Mouse (Mus musculus): Measurements from ENCODE around the gene Fmn2. TPM values are rescaled to one million over a fixed set of nuclear protein-coding genes. Genes with fewer than 3 reads are reported as not detected.
A peak's percentile ranks its signal among the peaks of the same experiment; 100 is the strongest.

Fmn2 gene
- total RNA-seq, 2 experiments from 2014 or later: 62.8 to 76.8 TPM

DNA sequence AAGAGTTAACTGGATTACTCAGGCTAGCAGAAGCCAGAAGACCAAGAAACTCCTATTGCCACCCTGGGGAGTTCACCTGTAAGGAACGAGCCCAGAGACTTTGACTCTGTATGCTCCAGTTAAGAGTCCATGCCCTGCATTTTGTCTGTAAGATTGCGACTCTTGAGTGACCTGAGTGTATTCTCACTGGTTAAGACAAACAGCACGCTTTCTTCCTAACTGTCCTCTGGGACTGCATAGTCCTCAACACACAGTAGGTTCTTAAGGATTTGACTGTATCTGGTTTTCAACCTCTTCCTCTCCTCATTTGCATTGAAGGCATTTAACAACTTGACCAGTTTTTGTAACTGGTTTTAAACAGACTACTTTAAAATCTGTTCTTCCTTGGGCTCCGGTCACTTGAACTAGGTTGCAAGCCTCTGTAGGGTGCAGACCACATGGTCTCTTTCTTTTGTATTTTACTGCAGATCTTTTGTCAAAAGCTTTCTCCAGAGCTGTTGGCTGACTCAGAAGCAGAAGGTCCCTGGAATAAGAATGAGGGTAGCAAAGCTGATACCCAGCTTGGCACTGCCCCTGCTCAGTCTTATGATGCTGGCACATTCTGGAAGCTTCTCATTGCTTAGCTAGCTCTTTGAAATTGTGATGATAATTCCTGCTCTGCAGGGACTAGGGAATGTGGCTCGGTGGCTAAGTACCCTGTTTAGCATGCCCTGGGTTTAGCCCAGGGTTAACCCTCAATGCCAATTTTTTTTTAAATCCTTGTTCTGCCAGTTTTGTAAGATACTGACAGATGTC lies 20.5 kb downstream of the Fmn2 start:
- TF ChIP-seq CTCF (conservative IDR thresholded peaks at IDR 0.05): no peak
- Histone ChIP-seq H3K4me3 (no peak overlapping the region), H3K27ac (peak overlapping the region; percentile 88)
- DNase-seq (ENCODE audit: low spot score in 2 of 2): peak; percentile 55 to 79

DNA sequence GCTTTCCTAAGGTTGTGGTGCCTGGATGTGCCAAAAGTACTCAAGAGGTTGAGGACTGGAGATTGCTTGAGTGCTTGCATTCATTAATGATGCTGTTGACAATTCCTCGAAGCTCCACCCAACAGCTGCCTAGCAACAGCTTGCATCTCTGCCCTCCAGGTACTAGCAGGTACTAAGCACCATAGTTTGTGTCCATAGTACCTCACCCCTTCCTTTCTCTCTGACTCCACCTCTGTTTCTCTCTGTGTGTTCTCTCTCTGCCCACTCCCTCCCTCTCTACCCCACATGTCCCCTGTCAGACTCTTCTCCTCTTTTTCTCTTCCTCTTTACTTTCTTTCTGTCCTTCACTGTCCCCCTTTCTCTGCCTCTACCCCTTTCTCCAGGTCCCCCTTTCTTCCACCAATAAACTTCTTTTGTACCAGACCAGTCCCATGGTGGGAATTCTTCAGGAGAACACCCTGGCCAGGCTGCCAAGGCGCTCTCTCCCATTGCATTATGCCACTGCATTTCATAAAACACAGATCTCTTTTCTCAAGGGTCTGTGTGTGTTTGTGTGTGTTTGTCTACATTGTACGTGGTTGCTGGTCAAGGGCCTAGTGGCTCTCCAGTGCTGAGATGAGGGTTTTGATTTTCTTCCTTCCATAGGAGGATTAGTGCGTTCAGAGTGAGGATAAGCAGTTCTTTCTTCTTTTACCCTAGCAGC lies 21.3 kb downstream of the Fmn2 start:
- Histone ChIP-seq H3K27ac (peak overlapping the region; percentile 88), H3K4me3 (no peak overlapping the region)
- no peak for TF ChIP-seq CTCF (conservative IDR thresholded peaks at IDR 0.05)
- DNase-seq (ENCODE audit: low spot score in 2 of 2): no peak

DNA sequence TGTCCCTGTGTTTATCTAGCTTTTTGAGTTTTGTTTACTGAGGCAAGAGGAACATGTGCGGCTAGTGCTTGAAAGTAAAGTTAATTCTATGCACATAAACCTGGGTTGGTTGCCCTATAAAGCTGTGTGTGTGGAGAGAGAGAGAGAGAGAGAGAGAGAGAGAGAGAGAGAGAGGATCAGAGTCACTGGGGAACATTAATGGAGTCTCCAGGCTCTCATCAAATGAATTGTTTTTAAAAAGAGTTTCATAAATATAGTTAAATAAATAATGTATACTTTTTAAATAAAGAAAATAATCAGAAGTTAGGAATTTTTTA lies 21.8 kb downstream of the Fmn2 start:
- Histone ChIP-seq H3K4me3 (no peak overlapping the region), H3K27ac (peak overlapping the region; percentile 88)
- TF ChIP-seq CTCF (conservative IDR thresholded peaks at IDR 0.05): no peak
- DNase-seq (ENCODE audit: low spot score in 2 of 2): no peak

DNA sequence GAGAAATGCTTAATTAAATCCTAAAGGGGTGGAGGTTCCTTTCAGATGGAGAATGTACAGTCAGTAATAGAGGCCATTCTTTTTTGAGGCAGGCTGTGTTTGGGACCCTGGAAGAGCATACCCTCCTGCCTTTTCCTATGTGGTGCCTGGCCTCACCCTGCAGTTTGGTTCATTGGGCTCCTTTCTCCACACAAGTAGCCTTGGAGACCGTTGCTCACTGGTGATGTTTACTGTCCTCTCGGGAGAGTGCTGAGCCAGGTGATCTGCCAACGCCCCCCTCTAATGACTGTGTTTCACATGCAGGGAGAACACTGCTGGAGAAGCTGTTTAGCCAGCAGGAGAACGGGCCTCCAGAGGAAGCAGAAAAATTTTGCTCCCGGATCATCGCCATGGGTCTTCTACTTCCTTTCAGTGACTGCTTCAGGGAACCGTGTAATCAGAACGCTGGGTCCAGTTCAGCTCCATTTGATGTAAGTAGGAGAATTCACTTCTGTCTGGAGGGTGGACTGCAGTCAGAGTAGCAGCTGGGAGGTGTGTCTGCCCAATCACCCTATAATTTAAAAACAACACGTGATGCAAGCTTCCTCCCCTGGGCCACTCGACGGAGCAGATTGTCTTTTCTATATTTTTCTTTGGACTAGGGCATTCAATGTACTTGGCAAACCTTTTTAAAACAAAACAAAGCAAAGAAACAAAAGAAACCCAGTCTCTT lies 35.3 kb downstream of the Fmn2 start:
- H3K4me3 ChIP-seq: no peak overlapping the region
- H3K27ac ChIP-seq: peak overlapping the region; percentile 49
- no peak for DNase-seq (ENCODE audit: low spot score in 2 of 2)
- TF ChIP-seq CTCF (conservative IDR thresholded peaks at IDR 0.05): no peak

DNA sequence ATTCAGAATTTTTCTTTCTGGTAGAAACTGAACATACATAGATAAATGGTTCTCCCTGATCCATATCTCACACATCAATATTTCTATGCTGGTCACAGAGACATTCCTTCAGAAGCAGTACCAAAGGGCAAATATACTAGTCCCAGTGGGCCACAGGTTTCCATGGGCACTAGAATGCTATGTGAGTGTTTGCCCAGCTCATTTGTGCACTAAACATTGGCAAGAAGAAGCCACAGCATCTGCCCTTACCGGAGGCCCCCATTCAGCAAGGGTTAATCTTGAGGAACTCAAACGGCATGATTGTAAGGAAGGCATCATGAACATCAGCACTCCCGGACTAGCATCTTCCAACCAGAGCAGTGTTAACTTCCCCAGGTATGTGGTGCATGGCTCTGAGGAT lies 35.9 kb downstream of the Fmn2 start:
- H3K4me3 ChIP-seq: no peak overlapping the region
- peak overlapping the region; percentile 49 for H3K27ac ChIP-seq
- DNase-seq (ENCODE audit: low spot score in 2 of 2): no peak
- TF ChIP-seq CTCF (conservative IDR thresholded peaks at IDR 0.05): no peak

DNA sequence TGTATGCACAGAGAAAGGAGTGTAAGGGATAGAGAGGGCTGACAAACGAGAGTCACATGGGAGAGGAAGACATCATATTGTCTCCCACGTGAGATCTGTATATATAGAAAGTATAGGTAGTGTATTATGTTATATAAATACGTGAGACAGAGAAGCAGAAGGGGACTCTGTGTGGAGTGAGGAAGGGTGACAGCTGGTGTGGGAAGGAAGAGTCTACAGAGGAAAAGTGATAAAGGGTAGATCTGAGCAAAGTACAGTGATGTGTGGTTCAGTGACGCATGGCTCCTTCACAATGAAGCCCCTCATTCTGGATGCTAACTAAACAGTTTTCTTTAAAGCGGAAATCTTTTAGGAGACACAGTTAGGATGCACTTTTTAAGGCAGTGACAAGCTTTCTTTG lies 46.7 kb downstream of the Fmn2 start:
- Histone ChIP-seq H3K27ac (no peak overlapping the region), H3K4me3 (no peak overlapping the region)
- no peak for TF ChIP-seq CTCF (conservative IDR thresholded peaks at IDR 0.05)
- DNase-seq (ENCODE audit: low spot score in 2 of 2): no peak

DNA sequence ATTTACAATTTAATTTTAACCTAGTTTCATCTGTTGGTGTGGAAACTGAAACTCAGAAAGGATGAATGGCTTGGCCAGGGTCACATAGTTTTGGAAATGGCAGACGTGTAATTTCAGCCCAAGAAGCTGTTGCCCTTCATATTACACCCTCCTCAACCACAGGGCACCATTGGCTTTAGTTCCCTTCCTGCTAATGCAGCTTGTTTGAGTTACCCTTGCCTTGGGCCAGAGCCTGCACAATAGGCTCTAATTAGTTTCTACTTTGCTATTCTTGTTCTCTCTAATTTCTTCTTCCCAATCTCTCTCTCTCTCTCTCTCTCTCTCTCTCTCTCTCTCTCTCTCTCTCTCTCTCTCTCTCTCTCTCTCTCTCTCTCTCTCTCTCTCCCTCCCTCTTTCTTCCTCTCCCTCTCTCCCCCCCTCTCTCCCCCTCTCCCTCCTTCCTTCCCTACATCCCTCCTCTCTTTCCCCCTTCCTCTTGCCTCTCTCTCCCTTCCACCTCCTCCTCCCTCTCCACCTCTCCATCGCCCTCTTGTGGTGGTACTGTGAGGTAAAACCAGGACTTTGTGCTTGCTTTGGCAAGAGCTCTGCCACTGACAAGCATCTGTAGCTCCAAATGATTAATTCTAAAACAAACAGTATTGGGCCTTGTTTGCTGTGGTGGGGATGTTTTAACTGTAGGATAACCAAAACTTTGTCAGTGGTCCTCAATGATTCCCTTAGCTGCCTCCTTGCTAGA lies 51.8 kb downstream of the Fmn2 start:
- H3K27ac ChIP-seq: peak overlapping the region; percentile 53; the same call in 1 of the 2 replicates
- peak; percentile 76 for TF ChIP-seq CTCF (conservative IDR thresholded peaks at IDR 0.05)
- peak; percentile 69 to 84 for DNase-seq (ENCODE audit: low spot score in 2 of 2)
- H3K4me3 ChIP-seq: no peak overlapping the region

DNA sequence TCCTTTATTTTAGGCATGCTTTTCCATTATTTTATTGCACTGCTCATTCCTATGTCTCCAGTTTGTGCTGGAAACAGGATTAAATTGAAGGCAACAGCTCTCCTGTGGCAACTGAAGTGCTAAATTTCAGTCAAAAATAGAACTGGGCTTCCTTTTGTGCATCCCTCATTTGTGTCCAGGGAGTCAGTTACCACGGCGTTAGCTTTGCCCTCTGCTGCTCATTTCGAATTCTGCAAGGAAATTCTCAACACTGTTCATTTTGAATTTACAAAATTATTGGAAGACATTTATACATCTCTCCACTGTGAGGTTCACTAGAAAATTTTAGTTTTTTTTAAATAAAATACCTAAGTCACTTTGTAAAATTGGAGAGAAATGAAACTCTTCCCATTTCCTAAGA lies 53.8 kb downstream of the Fmn2 start:
- H3K27ac ChIP-seq: peak overlapping the region; percentile 32; the same call in 1 of the 2 replicates
- peak; percentile 51 for TF ChIP-seq CTCF (conservative IDR thresholded peaks at IDR 0.05)

DNA sequence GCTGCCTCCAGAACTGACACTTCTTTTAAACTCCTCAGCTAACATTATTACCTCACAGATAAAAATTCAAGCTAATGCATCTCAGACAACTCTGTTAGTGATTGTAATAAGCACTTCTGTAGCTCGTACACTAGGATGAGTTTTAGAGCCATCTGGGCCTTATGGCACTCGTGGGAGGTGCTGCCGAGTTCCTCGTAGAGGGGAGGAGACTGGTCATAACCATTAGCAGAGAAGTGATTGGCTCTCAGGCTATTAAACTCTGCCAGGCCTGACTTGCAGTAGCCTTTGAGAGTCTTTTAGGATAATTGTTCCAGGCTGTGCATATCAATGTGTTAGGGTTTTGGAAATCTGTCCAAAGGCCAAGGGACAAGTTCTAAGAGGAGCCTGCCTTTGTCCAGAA lies 55.6 kb downstream of the Fmn2 start:
- DNase-seq (ENCODE audit: low spot score in 2 of 2): peak in 1 of 2 experiments; percentile 41
- Histone ChIP-seq H3K4me3 (no peak overlapping the region), H3K27ac (peak overlapping the region; percentile 54)
- TF ChIP-seq CTCF (conservative IDR thresholded peaks at IDR 0.05): no peak

More for the DNA sequence above, 53.8 kb downstream of the Fmn2 start:
- H3K4me3 ChIP-seq: no peak overlapping the region
- no peak for DNase-seq (ENCODE audit: low spot score in 2 of 2)

DNA sequence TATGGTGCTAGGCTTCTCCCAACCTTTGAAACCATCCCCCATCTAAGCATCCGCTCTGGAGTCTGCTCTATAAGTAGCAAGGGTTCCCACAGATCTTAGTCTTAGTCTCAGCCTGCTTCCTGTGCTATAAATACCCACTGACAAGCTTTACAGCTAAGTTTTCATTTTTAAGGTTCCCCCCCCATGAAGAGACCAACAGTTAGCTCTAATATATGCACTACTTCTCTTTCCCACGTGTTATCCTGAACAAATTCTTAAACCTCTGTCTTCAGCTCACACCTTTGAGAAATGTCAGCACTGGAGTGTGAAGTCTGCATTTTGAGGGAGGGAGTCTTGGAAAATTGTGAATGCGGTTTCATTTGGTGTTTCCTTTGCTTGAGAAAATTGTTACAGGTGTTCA lies 56.2 kb downstream of the Fmn2 start:
- H3K27ac ChIP-seq: peak overlapping the region; percentile 54
- TF ChIP-seq CTCF (conservative IDR thresholded peaks at IDR 0.05): no peak
- H3K4me3 ChIP-seq: no peak overlapping the region
- no peak for DNase-seq (ENCODE audit: low spot score in 2 of 2)

DNA sequence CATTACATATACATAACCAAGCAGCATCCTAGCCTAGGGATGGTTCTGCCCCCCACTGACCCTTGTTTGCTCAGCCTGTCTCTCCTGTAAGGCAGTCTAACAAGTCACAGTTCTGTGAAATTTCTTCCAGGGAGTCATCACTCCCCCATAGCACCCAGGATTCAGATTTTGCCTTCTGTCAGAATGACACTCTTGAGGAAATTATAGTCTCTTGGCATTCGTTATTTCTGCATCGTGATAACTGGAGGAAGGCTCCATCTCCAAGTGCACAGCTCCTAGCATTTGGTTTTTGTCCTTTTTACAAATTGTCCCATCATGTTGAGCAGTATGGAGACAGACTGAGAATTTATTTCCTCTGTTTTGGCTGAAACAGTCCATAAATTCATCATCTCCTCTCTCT lies 56.9 kb downstream of the Fmn2 start:
- DNase-seq (ENCODE audit: low spot score in 2 of 2): peak in 1 of 2 experiments; percentile 53
- H3K4me3 ChIP-seq: no peak overlapping the region
- H3K27ac ChIP-seq: peak overlapping the region; percentile 54; the same call in 1 of the 2 replicates
- no peak for TF ChIP-seq CTCF (conservative IDR thresholded peaks at IDR 0.05)

DNA sequence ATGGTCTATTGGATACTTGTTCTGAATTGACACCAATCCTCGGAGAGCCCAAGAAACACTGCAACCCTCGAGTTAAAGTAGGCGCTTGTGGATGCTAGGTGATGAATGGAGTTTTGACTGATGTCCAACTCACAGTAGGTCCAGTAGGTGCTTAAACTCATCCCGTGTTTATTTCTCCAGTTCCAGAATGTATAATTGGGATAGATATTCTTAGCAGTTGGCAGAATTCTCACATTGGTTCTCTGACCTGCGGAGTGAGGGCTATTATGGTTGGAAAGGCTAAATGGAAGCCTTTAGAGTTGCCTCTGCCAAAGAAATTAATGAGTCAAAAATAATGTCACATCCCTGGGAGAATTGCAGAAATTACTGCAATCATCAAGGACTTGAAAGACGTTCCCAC lies 62.9 kb downstream of the Fmn2 start:
- no peak for DNase-seq (ENCODE audit: low spot score in 2 of 2)
- TF ChIP-seq CTCF (conservative IDR thresholded peaks at IDR 0.05): no peak
- Histone ChIP-seq H3K4me3 (no peak overlapping the region), H3K27ac (no peak overlapping the region)

DNA sequence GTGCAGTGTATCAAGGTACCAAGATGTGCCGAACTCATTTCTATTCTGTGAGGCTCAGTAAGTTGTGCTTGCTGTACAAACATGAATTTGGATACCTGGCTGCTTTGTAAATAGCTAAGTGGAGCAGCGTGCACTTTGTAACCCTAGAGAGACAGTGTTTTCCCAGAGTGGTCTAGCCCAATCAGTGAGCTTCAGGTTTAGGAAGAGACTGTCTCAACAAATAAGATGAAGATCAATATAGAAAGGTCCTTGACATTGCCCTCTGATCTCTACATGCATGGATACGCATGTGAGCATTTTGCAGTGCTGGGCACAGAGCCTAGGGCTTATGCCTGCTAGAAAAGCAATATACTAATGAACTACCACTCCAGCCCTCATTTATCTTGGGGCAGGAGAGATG lies 67.0 kb downstream of the Fmn2 start:
- Histone ChIP-seq H3K27ac (no peak overlapping the region), H3K4me3 (no peak overlapping the region)
- TF ChIP-seq CTCF (conservative IDR thresholded peaks at IDR 0.05): no peak
- no peak for DNase-seq (ENCODE audit: low spot score in 2 of 2)

All from layer of hippocampus, adult 2 months (tissue).